Mouse (Mus musculus): Measurements from ENCODE around the gene Cux1.

Gene Cux1

DNA sequence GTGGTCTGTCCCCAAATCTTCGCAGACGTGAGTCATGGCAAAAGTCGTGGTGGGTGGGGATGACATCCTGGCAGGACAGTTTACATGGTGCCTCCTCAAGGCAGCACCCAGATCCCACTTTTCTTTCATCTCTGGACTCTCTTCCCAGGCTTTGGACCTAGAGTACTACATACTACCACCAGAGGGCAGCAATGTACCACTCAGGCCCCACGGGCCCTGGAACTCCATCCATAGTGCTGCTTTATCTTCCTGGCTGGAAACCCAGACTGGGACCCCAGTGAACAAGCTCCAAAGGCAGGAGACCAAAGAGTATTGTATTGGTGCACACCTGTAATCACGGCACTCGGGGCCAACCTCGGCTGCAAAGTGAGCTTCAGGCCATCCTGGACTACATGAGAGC, 365.5 kb downstream of the Cux1 start:
- DNase-seq (ENCODE audit: low spot score in 2 of 2) = peak; percentile 35 to 58

DNA sequence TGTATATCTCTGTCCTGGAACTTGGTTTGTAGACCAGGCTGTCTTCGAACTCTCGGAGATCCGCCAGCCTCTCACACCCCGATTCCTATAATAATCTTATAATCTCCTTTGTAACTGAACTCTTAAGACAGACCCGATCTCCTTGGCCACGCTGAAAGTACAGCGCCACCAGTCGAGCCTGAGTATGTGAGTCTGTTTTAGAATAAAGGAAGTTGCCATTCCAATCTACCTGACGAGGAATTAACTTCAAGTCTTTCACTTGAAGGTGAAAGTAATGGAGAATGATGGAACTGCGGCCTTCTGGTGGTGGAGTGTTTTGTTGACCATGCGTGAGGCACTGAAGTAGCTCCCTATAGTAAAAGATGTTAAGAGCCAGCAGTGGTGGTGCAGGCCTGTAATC, 367.8 kb downstream of the Cux1 start:
- DNase-seq (ENCODE audit: low spot score in 2 of 2) = no peak

DNA sequence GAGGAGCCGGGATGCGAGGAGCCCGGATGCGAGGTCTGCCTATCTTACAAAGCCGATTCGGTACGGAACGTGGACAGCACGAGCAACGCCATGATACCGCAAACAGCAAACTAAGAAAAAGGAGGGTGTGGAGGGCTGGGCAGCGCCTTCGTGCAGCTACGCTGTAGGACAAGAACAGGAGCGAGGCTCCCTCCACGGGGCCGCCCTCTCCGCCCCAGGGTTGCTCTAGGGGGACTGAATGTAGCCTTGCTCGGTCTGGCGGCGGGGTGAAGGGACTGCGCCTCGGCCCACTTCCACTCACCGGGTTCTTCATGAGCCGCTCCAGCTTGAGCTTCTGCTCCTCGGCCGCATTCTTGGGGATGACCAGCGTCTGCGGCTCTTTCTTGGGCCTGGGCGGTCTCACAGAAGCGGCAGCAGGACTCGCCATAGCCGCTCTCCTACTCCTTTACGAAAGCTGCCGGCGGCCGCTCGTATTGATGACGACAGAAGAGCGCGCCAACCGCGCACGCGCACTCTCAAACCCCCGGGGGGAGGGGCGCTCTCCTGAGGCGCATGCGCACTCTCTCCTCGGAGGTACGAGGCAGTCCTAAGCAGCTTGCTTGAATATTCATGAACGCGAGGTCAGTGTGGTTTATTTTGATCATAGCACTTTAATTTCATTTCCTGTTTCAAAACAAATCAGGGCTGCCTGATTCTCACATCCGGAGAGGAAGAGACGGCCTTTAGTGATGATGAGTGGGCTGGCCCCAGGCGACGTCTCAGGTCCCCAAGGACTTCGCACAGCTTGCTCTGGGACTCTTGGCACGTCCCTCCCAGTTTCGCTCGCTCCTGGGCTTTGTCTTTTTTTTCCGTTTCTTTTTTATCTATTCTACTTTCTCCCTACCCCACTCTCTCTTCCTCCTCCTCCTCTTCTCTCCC, 368.6 kb downstream of the Cux1 start, which contains the start of gene Prkrip1:
Gene Prkrip1 (minus strand): TSS at position 490 of the 918 bp plus-strand sequence.
- DNase-seq (ENCODE audit: low spot score in 2 of 2) = peak; percentile 87 to 92

Measured in urinary bladder, postnatal 36 days (tissue).